Mouse (Mus musculus) heart, adult 8-10 months (tissue): Measurements from ENCODE around the gene Sik1. TPM values are rescaled to one million over a fixed set of nuclear protein-coding genes. Genes with fewer than 3 reads are reported as not detected.
"Not testable (repeated sequence)": the region's sequence is repeated elsewhere in the genome, so short reads cannot be mapped to it uniquely, and the experiment has no call there.

Experiments
- DNase-seq: peaks from one replicate; pipeline ENCODE4 v3.0.0; 2022; ENCODE audit warnings: low spot score
- total RNA-seq, 4 experiments: library from RNA; stranded (reverse); gene quantifications; 2 replicates each; pipeline ENCODE4 v1.2.4; 2022

Sik1 gene
- 10 to 100 TPM; 19.0 to 34.0 (median 30.2) TPM for total RNA-seq

DNA sequence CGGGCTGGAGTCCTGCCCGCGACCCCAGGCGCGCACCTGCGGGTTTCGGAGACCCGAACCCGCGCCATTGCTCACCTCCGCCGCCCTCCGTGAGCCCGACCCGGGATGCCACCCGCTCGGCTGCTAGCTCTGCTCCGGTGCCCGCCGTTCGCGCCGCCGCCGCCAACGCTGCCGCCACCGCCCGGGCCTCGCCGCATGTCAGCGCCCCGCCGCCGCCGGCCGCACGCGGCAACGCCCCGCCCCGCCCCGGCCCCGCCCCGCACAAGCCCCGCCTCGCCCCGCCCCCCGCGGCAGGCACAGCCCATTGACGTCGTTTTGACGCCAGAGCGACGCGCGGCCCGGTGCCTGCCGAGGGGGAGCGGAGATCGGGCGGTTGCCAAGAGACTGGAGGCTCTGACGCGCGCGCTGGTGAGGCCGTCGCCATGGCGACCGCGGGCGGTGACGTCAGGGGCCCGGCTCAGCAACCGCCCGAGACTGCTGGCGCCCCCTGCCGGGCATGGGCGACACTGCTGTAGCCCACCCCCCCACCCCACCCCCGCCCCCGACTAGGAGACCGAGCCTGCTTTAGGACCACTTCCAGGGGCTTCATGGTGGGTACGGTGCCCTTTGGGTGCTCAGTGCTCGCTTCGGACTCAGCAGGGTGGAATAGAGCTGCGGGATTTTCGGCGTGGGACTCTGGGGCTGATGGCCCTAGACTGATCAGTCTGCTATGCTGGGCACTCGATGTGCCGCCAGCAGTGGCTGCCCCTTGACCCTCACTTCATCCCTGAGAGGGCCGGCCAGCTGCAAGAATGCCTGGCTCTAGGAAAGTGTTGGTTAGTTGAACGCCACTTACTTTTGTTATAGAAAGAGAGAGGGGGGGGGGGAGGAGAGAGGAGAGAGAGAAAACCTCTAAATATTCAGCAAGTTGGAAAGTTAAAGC, at the start of gene Sik1:
Gene Sik1 (minus strand): TSS at position 208 of the 922 bp plus-strand sequence.
- DNase-seq = peak; percentile 94

DNA sequence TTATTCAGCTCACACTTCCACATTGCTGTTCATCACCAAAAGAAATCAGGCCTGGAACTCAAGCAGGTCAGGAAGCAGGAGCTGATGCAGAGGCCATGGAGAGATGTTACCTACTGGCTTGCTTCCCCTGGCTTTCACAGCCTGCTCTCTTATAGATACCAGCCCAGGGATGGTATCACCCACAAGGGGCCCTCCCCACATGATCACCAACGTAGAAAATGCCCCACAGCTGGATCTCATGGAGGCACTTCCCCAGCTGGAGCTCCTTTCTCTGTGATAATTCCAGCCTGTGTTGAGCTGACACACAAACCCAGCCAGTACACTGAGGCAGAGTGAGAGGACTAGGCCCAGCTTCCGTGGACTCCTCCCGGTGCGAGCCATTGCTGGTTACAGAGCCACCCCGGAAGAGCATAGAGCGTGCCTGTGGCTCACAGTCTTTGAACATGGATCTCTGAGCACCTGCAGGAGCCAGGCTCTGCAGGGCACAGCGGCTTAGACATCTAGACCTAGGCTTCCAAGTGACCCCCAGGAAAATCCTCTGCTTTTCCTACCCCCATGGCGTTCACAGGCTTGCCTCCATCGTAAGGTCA, 49.7 kb upstream of the Sik1 start:
- DNase-seq = no peak

DNA sequence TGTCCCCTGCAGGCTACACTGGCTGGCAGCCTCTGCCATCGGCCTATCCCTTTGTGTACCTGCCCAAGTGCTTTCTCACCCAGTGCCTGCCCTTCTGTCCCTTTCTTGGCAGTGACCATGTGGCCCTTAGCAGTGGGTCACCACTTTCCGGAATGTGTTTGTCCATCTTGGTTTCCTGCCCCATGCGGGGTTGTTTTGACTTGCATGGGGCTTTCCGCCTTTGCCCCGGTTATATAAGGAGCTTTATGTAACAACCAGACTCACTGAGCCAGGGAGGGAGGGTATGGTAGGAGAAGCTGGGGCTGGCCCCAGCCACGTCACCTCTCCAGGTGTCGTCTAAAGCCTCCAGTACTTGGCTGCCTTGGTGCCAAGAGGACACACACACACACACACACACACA, 48.4 kb upstream of the Sik1 start:
- no peak for DNase-seq

DNA sequence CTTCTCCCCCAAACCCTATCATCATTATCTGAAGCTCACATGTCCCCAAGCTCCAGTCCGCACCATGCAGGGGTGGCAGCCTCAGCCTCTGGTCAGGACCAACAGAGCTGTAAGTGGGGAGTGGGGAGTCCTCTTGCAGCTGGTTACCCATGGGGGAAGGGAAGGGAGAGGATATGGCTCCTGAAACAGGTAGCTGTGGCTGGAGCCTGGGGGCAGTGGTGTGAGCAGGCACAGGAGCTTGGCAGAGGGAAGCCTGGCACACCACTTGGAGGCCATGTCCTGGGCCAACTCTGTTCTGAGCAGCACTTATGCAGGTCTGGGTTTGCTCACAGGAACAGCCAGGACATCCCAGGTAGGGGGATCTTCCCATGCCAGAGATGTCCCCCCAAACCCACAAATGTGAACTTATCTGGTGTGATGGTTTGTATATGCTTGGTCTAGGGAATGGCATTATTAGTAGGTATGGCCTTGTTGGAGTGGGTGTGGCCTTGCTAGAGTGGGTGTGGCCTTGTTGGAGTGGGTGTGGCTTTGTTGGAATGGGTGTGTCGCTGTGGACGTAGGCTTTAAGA, 47.1 kb upstream of the Sik1 start:
- DNase-seq = no peak

DNA sequence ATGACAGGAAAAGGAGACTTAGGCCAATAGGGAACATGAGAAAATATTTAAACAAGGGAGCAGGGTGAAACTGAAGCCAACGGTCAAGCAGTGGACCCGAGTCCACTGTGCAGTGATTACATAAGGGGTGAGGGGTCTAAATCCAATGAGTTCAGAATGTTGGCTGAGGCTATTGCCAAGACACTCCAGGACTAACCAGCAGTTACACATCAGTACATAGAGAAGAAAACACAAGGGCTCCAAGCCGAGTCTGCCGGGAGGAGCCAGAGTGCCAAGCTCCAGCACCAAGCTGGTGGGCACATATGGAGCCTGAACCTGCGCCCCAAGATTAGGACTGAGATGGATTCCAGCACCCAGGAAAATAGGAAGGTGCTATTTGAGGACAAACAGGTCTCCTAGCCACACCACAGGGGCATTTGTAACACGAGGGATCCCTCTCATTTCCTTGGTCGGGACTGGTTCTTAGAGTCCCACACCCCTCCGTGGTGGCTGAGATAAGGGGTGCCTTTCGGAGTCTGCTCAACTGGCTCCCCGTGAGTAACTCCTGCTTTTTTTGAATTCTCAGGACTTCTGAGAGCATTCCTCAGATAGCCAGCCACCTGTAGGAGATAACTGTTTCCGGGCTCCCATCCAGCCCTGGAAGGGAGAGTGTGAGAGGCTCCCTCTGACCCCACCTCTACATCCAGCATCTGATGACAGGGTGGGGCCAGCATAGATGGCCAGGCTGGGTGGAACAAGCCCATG, 46.0 kb upstream of the Sik1 start:
- DNase-seq = no peak

DNA sequence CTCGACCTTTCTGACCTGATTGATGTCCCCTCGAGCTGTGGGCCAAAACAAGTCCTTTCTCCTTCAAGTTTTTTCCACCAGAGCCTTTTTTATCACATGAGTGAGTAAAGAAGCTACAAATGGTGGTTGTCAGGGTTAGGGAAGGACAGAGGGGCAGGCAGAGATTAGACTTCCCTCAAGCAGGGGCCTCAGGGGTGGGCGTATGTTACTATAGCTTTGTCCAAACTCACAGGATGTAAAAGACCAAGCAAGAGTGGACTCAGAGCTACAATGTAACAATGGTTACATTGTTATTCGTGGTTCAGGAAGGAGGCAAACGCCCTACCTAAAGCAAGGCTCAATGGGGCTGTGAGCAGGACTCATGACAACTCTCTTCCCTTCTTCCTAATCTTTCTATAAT, 43.3 kb upstream of the Sik1 start:
- no peak for DNase-seq

DNA sequence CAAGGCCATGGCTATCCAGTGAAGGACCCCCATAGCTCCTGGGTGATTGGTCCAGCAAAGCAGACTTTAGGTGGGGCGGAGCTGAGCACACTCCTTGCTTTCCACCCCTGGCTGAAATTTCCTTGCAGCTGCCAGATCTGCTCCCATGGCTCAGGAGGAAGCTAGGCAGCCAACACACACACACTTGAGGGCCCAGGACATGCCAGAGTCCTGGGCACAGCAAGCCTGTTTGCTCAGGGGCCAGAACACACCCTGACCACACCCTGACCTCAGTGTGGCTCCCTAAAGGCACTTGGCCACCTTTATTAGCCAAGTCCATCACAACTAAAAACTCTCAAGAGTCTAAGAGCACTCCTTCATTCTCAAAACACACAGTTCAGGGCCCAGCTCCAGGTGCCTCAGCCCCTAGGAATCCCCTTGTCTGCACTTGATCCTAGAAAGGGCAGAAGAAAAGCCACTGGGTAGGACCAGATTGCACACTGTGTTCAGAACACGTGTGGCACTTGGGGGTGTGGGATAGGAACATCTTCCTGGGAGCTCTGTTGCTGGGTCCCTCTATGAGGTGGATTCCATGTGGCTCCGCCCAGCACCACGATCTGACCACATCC, 41.7 kb upstream of the Sik1 start:
- no peak for DNase-seq

DNA sequence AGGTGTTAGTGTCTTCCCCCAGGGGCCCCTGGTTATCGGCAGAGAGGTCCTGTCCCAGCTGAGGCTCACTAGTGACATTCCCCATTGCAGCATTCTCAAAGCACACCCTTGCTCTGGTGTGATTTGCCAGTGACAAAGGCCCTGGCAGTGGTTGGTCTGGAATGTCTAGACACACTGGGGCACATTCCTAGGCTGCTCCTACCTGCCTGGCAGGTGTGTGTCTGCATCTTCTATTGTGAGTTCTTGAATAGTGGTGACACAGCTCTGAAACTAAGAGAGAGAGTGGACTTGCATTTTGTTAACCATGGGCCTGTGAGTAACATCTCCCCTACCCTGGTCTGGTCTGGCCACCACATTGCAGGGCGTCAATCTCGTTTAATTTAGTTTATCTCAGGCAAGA, 41.1 kb upstream of the Sik1 start:
- no peak for DNase-seq

DNA sequence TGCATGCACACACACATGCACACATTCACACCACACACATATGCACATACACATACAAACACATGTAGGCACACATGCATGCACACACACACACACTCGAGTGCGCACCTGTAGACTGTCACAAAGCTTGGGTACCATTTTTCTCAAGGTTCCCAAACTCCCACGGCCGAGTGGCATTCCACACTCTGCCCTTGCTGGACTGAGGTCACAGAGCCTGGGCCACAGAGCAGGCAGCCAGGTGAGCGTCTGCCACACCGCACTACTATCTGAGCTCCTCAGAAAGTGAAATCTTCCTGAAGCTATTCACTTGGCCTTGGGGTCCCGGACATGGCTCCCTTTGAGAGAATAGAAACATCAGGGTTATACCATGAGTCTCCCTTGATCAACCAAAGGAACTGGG, 40.7 kb upstream of the Sik1 start:
- no peak for DNase-seq

DNA sequence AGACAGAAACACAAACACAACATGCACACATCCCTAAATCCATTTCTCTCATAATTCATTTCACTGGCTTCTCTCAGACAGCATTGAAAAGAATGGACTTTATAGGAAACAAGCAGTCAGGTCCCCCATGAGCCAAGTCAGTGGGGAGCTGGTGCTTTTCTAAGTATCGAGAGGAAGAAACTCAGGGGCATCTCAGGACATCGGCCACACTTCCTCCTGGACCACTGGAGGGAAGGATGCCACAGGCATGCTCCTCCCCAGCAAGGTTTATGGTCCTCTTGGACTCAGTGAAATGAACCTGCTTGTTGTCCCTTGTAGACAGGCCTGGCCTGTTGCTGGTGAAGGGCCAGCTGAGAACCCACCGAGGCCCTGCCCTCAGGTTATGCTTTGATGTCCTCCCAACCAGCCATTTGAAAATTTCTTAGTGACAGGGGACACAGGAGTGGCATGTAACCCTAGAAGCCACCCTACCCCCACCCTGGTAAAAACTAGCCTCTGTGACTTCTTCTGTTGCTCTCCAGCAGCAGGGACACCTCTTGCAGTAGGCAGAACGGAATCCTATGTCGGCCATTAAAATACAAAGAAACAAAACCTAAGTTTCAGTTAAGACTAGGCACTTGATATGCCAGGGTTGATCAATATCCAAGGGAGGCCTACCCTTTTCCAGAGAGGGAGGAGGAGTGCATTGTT, 37.9 kb upstream of the Sik1 start:
- DNase-seq = no peak

DNA sequence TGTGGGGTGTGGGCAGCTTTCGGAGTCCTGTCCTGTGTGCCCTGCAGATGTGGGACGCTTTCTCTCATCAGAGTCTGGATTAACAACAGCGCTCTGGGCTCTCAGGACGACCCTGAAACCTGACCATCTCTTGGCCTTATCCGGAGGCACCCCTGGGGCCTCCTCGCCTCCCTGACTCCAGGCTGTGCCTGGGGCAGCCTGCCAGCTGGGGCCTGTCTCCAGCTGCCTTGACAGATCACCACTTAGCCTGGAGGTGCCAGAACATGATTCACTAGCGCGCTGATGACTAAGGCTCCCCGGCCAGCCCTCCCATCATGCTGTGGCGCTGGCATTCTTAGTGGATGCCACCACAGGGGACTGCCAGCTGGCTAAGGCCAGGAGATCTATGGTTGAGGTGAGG, 37.1 kb upstream of the Sik1 start:
- peak; percentile 80 for DNase-seq

DNA sequence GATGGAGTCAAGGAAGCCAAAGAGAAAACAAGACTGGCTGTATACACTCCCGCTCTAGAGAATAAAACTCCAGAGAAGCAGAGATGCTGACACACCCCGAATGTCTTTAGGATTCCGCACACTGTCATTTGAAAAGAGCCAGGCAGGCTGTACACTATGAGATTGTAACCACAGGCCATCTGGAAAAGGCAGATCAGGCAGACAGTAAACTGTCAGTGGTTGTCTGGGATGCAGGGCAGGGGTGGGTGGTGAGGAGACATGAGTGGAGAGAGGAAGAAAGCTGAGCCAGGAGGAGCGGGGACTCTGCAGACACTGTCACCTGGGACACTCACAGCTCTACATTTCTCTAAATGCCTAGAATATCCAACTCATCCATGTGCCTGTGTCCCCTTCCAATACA, 36.3 kb upstream of the Sik1 start:
- no peak for DNase-seq

DNA sequence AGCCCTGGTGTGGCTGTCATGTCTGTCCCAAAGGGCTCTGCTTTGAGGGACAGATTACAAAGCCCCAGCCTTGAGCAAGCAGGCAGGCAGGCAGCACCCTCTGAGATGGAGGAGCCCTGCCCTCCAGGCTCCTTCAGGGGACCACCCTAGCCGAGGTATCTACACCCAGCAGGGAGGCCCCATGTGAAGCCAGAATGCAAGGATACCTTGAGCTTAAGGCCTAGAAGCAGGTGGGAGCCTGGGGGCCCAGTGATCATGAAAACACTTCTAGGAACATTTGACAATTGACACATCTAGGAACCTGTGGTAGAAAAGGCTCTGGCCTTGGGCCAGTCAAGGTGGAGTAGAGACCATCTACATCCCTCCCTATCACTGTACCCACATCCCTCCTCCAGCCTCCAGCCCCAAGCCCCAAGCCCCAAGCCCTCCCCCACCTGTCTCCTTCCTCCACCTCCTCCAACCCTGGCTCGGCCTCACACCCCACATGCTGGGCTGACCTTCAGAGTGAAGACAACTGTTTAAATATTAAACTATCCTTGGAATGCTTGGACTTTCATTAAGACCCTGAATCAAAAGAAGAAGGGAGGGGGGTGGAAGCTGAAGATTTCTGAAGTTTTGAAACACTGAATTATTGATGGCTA, 34.8 kb upstream of the Sik1 start:
- DNase-seq = no peak

DNA sequence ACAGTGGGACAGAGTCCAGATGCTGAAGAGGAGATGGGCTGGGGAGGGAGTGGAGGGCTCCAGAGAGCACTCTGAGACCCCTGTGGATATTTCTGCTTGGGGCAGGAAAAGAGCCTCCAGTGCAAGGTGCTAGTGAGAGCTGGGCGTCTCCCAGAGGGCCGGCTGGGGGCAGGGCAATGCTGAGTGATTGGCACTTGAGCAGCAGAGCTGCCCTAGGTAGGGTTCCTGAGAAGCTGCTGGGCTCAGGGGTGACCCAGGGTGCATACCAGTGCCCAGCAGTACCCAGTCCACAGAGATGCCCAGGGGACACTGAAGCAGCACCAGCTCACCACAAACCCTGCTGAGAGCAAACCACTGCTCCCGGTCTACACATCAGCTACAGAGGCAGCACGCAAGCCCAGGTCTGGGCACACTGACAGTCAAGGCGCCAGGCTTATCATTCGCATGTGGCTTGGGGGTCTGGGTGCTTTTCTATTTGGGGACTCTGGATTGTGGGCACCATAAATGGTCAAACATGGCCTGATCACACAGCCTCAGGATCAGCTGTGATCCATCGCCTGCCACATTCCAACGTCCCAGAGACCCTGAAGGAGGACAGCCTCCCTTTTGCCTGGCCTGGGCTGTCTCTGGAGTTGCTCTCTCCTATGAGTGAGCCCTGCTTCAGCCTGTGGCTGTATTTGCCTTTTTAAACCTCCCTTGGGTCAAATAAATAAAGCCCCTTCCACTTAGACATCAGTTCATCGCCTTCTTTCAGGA, 34.0 kb upstream of the Sik1 start:
- no peak for DNase-seq

DNA sequence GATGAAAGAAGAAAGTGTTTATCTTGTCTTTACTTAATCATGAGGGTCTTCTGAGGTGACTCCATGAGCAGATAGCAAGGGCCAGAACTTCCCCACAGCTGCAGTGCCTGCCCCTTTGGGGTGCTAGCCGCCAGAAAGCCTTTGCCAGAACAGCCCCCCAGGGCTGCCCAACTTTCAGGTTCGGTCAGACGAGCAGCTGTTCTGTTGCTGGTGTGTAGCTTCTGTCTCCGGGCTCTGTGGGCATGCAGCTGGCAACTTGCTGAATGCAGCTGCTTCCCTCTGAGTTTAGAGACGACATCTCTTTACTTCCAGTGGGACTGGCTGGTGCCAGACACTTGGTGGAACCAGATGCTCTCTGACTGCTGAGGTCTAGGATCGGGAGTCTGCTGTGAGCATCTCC, 32.9 kb upstream of the Sik1 start:
- no peak for DNase-seq

DNA sequence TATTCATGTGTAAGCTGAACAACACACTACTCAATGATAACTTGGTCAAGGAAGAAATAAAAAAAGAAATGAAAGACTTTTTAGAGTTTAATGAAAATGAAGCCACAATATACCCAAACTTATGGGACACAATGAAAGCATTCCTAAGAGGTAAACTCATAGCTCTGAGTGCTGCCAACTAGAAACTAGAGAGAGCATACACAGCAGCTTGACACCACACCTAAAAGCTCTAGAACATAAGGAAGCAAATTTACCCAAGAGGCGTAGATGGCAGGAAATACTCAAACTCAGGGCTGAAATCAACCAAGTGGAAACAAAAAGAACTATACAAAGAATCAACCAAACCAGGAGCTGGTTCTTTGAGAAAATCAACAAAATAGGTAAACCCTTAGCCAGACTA, 29.1 kb upstream of the Sik1 start:
- DNase-seq = not testable (repeated sequence)

DNA sequence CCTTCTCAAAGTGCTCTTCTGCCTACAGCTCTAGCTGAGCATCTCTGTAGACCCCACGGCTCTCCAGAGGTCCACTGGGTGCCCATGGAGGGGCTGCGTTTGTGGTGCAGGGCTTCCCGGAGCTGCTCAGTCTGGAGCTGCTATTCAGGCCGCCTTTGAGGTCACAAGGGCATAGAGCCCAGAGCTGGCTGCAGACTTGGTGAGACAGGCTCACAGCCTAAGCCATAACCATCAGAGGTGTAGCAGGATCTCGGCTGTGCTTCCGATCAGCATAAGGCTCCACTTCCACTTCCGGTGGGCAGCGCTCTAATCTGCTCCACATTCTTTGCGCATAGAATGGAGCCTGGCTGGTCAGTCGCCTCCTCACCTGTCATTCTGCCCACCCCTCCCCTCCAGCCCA, 23.8 kb upstream of the Sik1 start:
- DNase-seq = no peak

DNA sequence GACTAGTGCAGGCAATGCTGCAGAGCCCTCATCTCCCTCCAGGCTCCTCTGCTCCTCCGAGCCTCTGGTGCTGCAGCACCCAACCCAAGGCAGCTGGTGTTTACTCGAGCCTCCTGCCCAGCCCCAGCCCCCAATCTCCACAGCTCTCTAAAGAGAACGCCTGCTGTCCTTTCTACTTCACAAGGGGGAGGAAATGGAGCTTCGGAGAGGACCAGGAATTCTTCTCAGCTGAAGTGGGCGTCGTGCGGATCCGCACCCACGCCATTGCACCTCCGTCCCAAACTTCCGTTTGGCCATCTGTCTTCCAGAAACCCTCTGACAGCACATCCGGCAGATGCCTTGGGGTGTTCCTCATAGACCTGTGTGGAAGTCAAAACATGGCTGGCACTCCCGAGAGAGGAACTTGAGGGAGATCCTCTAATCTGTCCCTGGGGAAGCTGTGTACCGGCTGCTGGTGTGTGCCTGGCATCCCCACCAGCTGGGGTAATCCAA, 22.1 kb upstream of the Sik1 start:
- DNase-seq = no peak

DNA sequence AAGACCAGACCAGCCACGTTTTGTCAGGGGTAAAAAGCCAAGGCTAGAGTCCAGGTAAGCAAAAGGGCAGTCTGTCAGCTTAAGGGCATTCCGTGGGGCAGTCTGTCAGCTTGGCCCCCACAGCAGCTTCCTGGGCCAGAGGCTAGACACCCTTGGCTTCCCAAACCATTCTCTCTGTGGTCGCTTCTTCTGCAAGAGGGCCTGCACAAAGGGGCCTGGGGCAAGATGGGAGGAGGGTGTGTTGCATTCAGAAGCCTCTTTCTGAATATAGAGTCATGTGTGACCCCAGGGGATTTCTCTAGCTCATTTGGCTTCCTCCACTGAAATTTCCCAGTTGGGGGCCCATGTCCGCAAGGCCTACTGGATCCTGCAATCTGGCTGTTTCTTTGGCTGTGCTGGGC, 21.6 kb upstream of the Sik1 start:
- DNase-seq = peak; percentile 32

DNA sequence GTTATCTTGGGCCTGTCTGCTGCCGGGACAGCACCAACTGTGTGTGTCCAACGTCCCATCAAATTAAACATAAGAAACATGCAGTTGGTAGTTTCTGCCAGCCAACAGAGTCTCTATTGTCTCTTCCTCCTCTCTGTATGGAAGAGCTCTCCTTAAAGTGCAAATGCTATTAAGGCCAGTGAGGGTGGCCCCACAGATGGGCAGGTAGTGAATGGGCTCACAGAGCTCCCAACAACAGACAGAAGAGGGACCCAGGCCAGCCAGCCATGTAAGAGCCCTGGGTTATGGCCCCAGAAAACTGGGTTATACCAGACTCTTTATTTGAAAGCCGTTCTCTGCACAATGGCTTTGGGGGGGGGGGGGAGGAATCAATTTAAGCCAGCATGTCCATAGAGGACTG, 21.2 kb upstream of the Sik1 start:
- DNase-seq = no peak
